Mouse (Mus musculus) adrenal gland, postnatal 10 days (tissue): ENCODE measurements around the gene Odam. TPM values are rescaled to one million over a fixed set of nuclear protein-coding genes. Genes with fewer than 3 reads are reported as not detected.

Source experiments
- DNase-seq: peaks from one replicate; pipeline ENCODE4 v3.0.0; 2021; ENCODE audit warnings: mixed read lengths
- long read RNA-seq, 2 experiments: library from polyadenylated mRNA; stranded (forward); transcript quantifications; one replicate each; pipeline ENCODE4 v2.0.0; 2021
- total RNA-seq, 2 experiments: library from RNA; stranded (reverse); gene quantifications; 2 replicates each; pipeline ENCODE4 v1.2.3; 2021

The Odam gene
- not detected for total RNA-seq
- long read RNA-seq, experiment 1 = 0 reads
- long read RNA-seq, experiment 2 = 0 reads

DNA sequence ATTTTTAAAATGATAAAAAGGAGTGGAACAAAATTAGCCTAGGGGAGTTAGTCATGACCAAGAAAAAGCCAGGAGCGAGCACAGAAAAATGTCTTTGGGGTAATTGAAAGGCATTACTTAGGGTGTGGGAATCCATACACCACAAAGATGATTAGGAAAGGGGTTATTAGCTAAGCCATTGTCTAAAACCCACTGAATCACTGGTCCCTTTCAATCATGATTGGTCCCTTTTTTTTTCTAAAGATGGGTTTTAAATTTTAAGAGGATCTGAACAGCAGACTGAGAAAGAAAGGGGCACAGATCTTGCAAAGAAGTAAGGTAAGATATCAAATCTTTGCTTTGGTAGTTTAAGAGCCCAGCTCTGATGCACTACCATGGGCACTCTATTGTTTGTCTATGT lies at the start of gene Odam:
TSS of gene Odam (plus strand) at position 301 of the 400 bp plus-strand sequence.
- DNase-seq = no peak

DNA sequence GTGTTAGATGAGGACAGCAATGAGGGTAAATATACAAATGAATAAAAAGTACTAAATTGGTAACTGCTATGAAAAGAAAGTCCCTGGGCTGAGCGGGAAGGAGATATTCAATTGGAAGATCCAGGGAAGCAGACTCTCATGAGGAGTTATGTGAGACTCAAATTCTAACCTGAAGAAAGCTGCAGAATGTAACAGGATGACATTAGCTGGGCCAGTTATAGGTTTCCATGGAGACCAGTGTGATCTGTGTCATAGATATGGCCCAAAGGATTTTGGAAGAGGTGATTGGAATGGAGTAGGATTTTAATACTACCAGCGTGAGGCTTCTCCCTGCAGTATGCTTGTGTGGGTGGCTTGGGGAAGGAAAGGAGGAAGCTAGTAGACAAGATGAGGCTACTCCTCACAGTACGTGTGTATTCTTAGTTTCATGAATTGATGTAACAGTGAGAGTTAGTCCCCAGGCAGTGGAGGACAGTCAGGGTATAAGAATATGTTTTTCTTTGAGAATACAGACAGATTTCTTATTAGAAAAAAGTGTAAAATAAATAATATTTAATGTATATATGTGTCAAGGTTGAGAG lies 29.6 kb upstream of the Odam start:
- no peak for DNase-seq

DNA sequence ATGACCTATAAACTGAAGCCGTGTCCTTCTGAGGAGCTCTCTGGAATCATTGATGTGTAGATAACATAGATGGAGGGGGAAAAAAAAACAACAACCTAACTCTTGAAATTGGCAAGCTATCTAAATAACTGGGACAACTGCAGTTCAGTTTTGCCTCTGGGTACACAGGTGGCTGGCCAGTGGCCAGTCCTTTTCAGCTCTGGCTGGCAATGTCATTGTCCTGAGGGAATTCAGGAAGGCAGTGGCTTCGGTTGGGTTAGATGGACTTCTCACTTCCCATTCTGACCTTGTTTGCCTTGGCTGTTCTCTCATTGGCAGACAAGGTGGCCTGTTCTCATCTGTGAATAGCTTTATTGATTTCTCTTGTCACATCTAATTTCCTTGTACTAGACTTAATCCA lies 14.7 kb upstream of the Odam start:
- peak; percentile 13 for DNase-seq

DNA sequence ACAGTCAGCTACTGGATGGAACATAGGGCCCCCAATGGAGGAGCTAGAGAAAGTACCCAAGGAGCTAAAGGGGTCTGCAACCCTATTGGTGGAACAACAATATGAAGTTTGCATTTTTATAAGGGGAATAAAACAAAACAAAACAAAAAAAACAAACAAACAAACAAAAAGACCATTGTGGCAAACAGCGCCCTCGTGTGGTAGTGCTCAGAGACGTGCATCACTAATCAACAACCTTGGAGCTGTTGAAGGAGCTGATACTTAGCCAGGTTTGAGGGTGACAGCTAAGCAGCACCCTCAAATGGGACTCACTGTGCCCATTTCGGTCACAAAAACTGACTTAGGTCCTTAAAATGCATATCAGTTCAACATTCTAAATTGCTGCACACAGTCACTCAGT lies 13.4 kb upstream of the Odam start:
- DNase-seq = peak; percentile 14

DNA sequence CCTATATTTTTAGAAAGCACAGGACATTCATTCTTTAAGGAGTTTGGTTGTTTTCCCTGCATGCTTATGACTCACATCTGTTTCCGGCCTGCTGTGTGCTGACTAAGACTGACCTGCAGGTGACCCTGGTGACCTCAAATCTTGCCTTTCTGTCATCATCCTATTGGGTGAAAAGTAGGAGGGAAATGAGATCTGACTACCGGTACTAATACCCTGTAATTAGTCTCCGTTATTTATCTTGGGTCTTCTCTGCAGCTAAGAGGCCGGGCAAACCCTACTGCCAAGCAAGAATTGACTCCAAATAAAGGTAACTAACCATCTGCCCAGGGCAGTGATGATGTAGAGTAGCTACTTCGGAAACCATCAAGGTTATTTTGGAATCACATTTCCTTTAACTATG lies 40.5 kb downstream of the Odam start, which contains the start of gene Csn3:
TSS of gene Csn3 (plus strand) at position 208 of the 400 bp plus-strand sequence.
- no peak for DNase-seq

DNA sequence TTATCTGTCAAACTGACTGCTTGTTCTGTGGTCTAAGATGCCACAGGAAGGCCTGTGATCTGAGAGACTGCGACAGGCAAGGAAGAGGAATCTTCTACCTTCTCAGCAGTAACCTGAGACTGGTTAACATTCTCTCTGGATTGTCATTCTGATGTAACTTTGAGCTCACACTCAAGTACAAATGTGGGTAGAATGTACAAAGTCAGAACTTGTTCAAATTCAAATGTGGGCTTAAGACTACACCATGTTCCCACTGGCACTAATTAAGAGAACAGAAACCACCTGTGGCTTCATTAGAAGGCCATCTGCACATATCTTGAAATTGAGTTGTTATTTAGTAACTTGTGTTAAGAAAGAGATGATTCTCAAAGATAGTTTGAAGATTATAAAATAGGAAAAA lies 46.8 kb downstream of the Odam start:
- DNase-seq = no peak

DNA sequence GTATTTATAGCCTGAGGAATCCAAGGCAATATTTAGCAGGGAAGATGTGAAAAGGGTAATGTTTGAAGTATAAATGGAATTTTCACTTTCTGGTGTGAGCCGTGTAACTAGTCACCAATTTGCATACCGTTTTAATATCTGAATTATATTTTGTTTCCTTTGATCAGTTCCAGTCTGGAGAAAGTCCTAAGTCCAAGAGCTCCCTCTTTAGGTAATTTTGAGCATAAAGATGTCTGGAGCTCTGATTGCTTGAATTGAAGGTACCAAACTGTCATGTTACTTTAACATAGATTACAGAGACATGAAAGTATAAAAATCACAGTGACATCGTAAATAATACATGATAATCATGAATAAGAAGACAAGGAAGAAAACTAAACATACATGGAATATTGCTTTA lies 55.9 kb downstream of the Odam start:
- no peak for DNase-seq

DNA sequence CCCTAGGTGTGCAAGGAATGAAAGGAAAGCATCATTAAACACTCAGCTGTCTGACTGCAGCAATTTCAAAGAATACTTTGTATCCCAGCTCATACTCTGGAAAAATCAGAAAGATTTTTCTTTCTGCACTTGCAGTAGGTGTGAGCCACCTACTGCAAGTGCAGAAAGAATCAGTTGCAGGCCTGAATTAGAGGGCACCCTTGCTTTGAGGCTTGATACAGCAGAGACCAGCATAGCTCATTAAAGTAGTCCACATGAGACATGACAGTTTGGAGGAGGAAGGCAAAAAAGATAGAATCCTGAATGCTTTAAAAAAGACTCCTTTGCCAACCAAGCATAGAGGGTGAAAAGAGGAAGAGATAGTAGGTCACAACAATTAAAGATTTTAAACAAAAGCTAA lies 57.7 kb downstream of the Odam start:
- no peak for DNase-seq

Other genes starting within 250 kb of the Odam start
- gene Csn1s1, start 218.8 kb upstream of the Odam start, total RNA-seq = not detected
- gene Csn2, start 185.4 kb upstream of the Odam start, total RNA-seq = not detected
- gene Csn1s2a, start 110.5 kb upstream of the Odam start, total RNA-seq = not detected
- gene Csn1s2b, start 76.9 kb upstream of the Odam start, total RNA-seq = not detected
- not detected for gene Prr27, start 59.3 kb upstream of the Odam start, total RNA-seq
- not detected for gene Csn3, start 40.5 kb downstream of the Odam start, total RNA-seq
- gene 2310003L06Rik, start 84.4 kb downstream of the Odam start, total RNA-seq = not detected
- not detected for gene Gm28434, start 84.5 kb downstream of the Odam start, total RNA-seq
- not detected for gene Cabs1, start 94.4 kb downstream of the Odam start, total RNA-seq
- gene Smr3a, start 117.5 kb downstream of the Odam start, total RNA-seq = not detected
- gene Smr2, start 201.5 kb downstream of the Odam start, total RNA-seq = not detected
- not detected for gene Gm11116, start 226.5 kb downstream of the Odam start, total RNA-seq